Mouse (Mus musculus): ENCODE data around the gene Rxrg.

Gene Rxrg

GRCm38 (mm10) chr1:167644866-167645537 lies 46.8 kb downstream of the Rxrg start:
- peak; percentile 32 to 69 for DNase-seq (ENCODE audit: low spot score in 2 of 2)

- no peak for DNase-seq (ENCODE audit: low spot score in 2 of 2)
These were observed 50.5 kb downstream of the Rxrg start for GRCm38 (mm10) chr1:167648670-167649069.

GRCm38 (mm10) chr1:167649122-167649633 lies 51.0 kb downstream of the Rxrg start:
- no peak for DNase-seq (ENCODE audit: low spot score in 2 of 2)

- DNase-seq (ENCODE audit: low spot score in 2 of 2), result no peak
These were observed 54.2 kb downstream of the Rxrg start for GRCm38 (mm10) chr1:167652336-167652735.

GRCm38 (mm10) chr1:167659065-167659464 lies 60.9 kb downstream of the Rxrg start:
- DNase-seq (ENCODE audit: low spot score in 2 of 2), result no peak

GRCm38 (mm10) chr1:167660521-167661101 lies 62.4 kb downstream of the Rxrg start:
- DNase-seq (ENCODE audit: low spot score in 2 of 2), result no peak

GRCm38 (mm10) chr1:167661123-167661522 lies 62.9 kb downstream of the Rxrg start:
- DNase-seq (ENCODE audit: low spot score in 2 of 2), result no peak

- DNase-seq (ENCODE audit: low spot score in 2 of 2), result no peak
These were observed 65.0 kb downstream of the Rxrg start for GRCm38 (mm10) chr1:167663136-167663535.

- peak; percentile 29 to 60 for DNase-seq (ENCODE audit: low spot score in 2 of 2)
These were observed 71.6 kb downstream of the Rxrg start for GRCm38 (mm10) chr1:167669796-167670195.

GRCm38 (mm10) chr1:167672433-167672987 lies 74.3 kb downstream of the Rxrg start:
- no peak for DNase-seq (ENCODE audit: low spot score in 2 of 2)

- DNase-seq (ENCODE audit: low spot score in 2 of 2), result no peak
These were observed 80.9 kb downstream of the Rxrg start for GRCm38 (mm10) chr1:167679061-167679460.

GRCm38 (mm10) chr1:167688001-167688346 lies 89.8 kb downstream of the Rxrg start:
- DNase-seq (ENCODE audit: low spot score in 2 of 2), result no peak

- DNase-seq (ENCODE audit: low spot score in 2 of 2), result no peak
These were observed 90.4 kb downstream of the Rxrg start for GRCm38 (mm10) chr1:167688347-167689231.

GRCm38 (mm10) chr1:167689232-167689261 lies 90.9 kb downstream of the Rxrg start, which contains the start of gene Lmx1a:
Gene Lmx1a, plus strand, starts transcription at chr1:167689237.
- DNase-seq (ENCODE audit: low spot score in 2 of 2), result no peak

Data from spleen, postnatal 10 days (tissue).